Mouse (Mus musculus) bone marrow macrophage, adult 2 months (primary cell): ENCODE results near the gene Ccdc85c. TPM values are rescaled to one million over a fixed set of nuclear protein-coding genes. Genes with fewer than 3 reads are reported as not detected.

Source experiments
- H3K27ac ChIP-seq: 2 replicates; pipeline ENCODE4 v1.5.1; 2012; ENCODE audit warnings: low read depth, low read length; ENCODE audit not compliant: insufficient read depth
- H3K4me1 ChIP-seq: 2 replicates; pipeline ENCODE4 v1.6.1; 2012; ENCODE audit warnings: low read length; ENCODE audit not compliant: control insufficient read depth, insufficient read depth
- H3K4me3 ChIP-seq: 2 replicates; pipeline ENCODE4 v1.5.1; 2012; ENCODE audit warnings: mild to moderate bottlenecking, low read length, moderate library complexity; ENCODE audit not compliant: insufficient read depth
- CTCF ChIP-seq: IDR thresholded peaks from 2 replicates; pipeline ENCODE4 v1.5.1; 2012; ENCODE audit warnings: low read depth, mild to moderate bottlenecking, low read length, moderate library complexity
- POLR2A ChIP-seq: IDR thresholded peaks from 2 replicates; pipeline ENCODE4 v1.6.1; 2012; ENCODE audit warnings: mild to moderate bottlenecking, low read depth, low read length, borderline replicate concordance
- polyA plus RNA-seq: library from polyadenylated mRNA; stranded (reverse); fragments of >200 nt; gene quantifications from 2 replicates; pipeline ENCODE4 v1.2.4, GENCODE M21; 2012; ENCODE audit not compliant: missing spikeins, insufficient read depth, insufficient read length

Gene Ccdc85c
- polyA plus RNA-seq, 1 experiment, result 0.25 TPM

DNA sequence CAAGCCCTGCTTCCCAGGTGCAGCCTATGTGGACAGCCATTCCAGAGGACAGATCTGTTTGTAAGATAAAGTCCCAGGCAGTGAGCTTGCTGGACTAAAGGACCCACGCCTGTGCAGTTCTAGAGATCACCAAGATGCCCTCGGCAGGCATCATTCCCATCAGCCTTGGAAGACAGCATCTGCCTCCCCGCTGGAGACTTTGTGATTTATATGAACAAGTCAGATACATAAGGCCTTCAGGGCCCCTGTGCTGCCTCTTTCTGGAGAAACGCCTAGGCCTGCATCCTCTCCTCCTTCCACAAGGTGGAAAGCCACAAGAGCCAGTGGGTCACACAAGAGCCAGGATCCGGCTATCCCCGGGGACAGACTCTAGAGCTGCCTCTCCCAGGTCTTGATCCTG lies 33.6 kb downstream of the Ccdc85c start:
- Histone ChIP-seq H3K4me1 (peaks cover 6% of the 10 kb centered on the region), H3K4me3 (no peak overlapping the region), H3K27ac (no peak overlapping the region)
- TF ChIP-seq CTCF (no peak), POLR2A (no peak)

DNA sequence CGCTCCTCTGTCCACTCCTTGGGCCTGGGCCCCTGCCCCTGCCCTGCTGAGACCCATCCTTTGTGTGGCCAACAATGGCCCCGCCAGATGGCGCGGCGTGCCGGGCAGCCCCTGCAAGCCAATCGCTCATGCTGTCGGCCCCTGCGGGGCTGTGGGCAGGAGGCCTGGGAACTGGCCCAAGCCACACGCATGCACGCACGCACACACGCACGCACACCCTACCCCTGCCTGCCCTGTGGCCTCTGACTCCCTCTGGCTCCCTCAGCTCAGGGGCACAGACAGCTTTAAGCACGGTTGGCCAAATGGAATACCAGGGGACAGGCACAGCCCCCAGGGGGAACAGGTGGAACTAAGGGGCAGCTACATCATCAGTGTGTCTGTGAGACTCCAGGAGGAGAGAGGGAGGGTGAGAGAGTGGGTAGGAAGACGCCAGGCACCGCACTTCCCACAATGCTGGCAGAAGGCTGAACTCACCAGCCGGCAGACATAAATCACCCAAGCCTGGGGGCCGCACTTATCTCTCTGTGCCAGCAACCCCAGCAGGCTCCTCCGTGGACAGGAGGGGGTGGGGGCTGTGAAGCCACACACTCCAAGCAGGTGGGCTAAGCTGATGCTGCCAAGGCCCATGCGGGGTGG lies 34.2 kb downstream of the Ccdc85c start:
- Histone ChIP-seq H3K4me3 (no peak overlapping the region), H3K27ac (no peak overlapping the region), H3K4me1 (peaks cover 6% of the 10 kb centered on the region)
- TF ChIP-seq CTCF, result no peak
- TF ChIP-seq POLR2A, result no peak

DNA sequence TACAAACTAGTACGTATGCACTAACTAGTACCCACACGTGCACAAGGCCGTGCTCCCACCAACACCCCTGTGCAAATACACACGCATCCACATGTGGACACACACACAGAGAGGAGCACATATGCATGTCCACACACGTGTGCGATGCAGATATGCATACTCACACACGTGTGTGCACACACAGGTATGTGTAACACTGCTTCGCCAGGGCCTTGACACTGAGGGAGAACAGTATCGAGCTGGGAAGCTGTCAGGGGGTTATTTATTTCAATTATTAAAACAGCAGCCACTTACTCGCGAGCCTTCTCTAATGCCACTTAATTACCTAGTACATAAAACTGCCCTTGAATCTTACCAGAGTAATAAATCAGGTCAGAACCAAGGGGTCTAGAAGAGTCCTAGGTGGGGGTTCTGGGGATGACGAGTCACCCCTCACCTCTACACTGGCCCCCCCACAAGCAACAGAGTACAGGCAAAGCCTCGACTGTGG lies 34.8 kb downstream of the Ccdc85c start:
- Histone ChIP-seq H3K4me3 (no peak overlapping the region), H3K27ac (no peak overlapping the region), H3K4me1 (peaks cover 6% of the 10 kb centered on the region)
- no peak for TF ChIP-seq CTCF

DNA sequence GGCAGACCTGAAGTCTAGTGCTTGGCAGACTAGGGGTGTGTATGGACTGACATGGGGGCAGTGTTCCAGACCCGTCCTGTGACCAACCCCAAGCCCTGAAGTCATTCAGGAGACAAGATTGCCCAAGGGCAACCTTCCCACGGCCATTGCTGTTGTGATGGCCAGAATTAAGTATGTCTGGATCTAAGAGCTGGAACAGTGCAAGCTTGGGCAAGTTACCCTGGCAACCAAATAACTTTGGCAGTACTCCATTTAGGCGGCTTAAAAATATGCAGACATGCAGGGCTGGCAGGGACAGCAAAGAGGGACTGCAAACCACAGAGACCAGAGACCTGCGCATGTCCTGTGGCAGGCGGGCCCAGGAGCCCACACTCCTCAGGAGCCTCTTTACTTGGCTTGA lies 35.8 kb downstream of the Ccdc85c start:
- Histone ChIP-seq H3K4me3 (no peak overlapping the region), H3K27ac (no peak overlapping the region), H3K4me1 (no peaks in the 10 kb centered on the region)
- TF ChIP-seq CTCF (no peak), POLR2A (no peak)

DNA sequence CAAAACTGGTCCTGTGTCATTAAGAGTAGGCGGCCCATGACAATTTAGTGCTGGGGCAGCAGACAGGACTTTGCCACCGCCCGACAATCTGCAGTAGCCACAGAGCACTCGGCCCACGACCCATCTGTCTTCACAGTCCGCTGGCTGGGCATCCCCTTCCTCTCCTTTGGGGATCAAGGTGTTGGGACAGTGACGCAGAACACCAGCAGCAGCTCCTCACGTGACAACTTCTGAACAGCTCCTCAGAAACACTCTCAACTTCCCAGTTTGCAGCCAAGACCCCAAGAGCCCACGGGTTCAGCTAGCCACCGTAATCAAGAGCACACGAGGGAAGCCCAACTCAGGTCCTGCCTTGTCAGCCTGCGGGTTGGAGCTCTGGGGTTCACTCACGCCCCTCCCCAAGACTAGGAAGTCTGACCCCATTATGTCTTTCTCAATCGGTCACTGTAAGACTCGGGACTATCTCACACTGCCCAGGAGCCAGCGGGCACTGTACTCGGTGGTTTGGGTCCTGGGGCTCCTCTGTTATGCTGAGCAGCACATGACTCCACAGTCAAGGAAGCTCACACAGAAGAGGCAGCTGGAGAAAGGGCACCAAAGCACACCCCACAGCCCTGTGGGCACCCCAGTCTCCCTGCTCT lies 36.7 kb downstream of the Ccdc85c start:
- H3K27ac ChIP-seq, result no peak overlapping the region
- no peak overlapping the region for H3K4me3 ChIP-seq
- H3K4me1 ChIP-seq, result no peaks in the 10 kb centered on the region
- TF ChIP-seq CTCF (no peak), POLR2A (no peak)

DNA sequence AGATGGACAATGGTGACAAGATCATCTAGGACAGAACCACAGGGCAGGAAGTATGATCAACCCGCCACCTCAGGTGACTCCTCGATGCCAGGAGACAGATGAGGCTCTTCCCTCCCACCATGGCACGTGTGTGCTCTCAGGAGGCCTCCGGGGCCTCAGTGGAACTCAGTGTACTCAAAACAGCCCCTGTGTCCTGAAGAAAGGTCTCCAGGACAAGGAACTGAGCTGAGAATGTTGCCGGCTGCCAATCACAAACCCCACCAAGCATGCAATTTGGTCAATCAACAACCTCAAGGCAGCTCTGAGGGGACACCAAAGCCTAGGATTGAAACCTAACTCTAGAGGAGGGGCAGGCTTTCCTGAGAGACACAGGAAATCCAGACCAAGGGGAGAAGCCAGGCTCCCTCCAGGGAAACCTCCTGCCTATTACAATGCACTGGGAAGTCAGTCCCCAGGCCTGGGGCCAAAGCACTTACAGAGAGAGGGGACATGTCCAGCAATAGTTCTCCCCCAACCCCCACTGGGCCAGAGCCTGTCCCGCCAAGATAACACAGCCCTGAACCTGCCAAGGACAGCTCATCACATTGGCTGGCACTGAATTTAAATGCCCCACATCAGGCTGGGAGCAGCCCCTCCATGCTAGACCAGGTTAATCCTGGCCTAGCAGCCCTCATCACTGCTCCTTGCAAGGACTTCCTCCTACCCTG lies 37.8 kb downstream of the Ccdc85c start:
- Histone ChIP-seq H3K4me1 (no peaks in the 10 kb centered on the region), H3K4me3 (no peak overlapping the region), H3K27ac (no peak overlapping the region)
- no peak for TF ChIP-seq CTCF
- TF ChIP-seq POLR2A, result no peak

DNA sequence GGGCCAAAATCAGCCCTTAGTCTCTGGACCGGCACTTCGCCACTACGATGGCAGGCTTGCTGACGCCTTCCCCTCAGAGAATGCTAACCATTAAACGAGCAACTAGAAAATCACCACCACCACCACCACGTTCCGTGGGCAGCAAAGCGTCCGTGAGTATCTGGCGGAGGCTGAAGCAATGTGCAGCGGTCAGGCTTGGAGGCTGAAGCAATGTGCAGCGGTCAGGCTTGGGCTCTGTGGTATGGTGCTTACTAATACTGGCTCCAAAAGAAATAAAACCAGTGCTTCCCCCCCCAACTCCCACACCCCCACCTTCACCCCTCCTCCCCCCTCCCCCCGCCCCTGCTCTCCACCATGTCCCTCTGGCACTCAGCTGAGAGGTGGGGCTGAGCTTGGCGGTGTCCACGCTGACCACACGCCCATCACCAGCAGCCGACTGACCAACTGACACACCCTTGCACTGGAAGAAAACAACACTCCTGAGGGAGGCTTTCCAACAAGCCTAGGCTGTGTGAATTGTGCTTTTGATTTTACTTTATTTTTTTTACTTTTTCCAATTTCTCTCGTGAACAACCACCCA lies 39.2 kb downstream of the Ccdc85c start:
- Histone ChIP-seq H3K4me1 (no peaks in the 10 kb centered on the region), H3K4me3 (no peak overlapping the region), H3K27ac (no peak overlapping the region)
- TF ChIP-seq CTCF, result no peak
- TF ChIP-seq POLR2A, result no peak

DNA sequence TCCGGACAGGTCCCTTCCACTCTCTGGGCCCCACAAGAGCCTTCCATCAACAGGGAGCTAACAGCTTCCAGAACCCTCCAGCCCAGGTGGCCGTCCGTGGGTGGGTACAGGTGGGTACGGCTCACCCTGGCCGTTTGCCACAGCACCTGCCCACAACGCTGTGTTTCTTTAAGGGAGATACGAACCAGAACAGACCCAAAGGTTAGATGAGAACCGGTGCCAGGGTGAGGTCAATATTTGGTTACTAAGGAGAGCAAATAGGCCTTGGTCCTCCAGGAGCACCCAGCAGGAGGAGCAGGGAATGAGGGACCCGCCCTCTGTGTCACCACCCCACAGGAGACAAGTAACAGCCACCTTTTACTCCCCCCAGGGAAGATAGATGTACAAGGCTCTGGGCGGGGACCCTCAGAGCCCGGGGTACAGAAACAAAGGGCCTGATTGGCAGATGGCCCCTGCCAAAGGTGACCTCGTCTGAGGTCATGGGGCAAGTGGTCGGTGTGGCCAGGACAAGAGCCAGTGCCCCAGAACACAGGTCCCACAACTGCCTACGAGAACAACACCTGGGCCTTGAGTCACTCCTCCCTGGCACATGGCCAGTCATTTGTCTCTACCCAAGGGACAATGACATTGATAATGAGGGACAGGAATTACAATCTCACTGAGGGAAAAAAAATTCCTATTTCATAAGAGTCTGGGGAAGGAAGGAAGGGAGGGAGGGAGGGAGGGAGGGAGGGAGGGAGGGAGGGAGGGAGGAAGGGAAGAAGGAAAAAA lies 40.2 kb downstream of the Ccdc85c start:
- H3K27ac ChIP-seq, result no peak overlapping the region
- TF ChIP-seq POLR2A (no peak), CTCF (no peak)
- no peak overlapping the region for H3K4me3 ChIP-seq
- H3K4me1 ChIP-seq, result no peaks in the 10 kb centered on the region

DNA sequence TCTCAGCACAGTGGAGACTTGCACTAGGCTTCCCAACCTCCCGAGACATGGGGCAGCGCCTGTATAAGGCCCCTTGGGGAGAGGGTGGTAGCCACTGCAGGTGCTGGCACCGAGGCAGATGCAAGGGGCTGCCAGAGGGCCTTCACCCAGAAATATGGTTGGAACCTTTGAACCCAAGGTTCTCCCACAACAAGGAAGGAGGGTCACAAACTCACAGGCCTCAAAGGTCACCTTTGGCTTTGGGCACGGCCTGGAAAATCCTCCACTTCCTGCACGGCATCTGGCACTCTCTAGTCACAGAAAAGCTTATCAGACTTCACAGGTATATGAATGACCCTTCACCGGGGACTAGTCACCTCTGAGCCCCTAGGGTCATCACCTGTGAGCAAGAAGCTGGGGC lies 41.5 kb downstream of the Ccdc85c start:
- H3K4me1 ChIP-seq, result no peaks in the 10 kb centered on the region
- TF ChIP-seq POLR2A (no peak), CTCF (no peak)
- no peak overlapping the region for H3K4me3 ChIP-seq
- H3K27ac ChIP-seq, result no peak overlapping the region
